Mouse (Mus musculus) embryonic facial prominence, embryonic 14.5 days (tissue): ENCODE measurements around the gene Os9. TPM values are rescaled to one million over a fixed set of nuclear protein-coding genes. Genes with fewer than 3 reads are reported as not detected.
A peak's percentile ranks its signal among the peaks of the same experiment; 100 is the strongest.

Experiments
- ATAC-seq: fragments of 200-750 bp; cut with Nextera tagmentation; 2 replicates; pipeline ENCODE4 v1.8.0; 2017; ENCODE audit warnings: low read depth, moderate number of reproducible peaks, moderate TSS enrichment
- DNase-seq: peaks from one replicate; pipeline ENCODE4 v3.0.0-alpha.2; 2015; ENCODE audit warnings: low spot score
- H3K27ac ChIP-seq: fragments of 300-500 bp; sonication (generic); replicated peaks from 2 replicates; pipeline ENCODE4 v1.5.1; 2014; ENCODE audit warnings: low read depth, mild to moderate bottlenecking, low read length, moderate library complexity
- H3K27me3 ChIP-seq: fragments of 300-500 bp; sonication (generic); replicated peaks from 2 replicates; pipeline ENCODE4 v1.6.1; 2014; ENCODE audit warnings: low read length; ENCODE audit not compliant: control insufficient read depth, insufficient read depth
- H3K36me3 ChIP-seq: fragments of 300-500 bp; sonication (generic); 2 replicates; pipeline ENCODE4 v1.6.1; 2014; ENCODE audit warnings: low read length, mixed read lengths; ENCODE audit not compliant: control insufficient read depth, insufficient read depth
- H3K4me1 ChIP-seq: fragments of 300-500 bp; sonication (generic); 2 replicates; pipeline ENCODE4 v1.6.1; 2014; ENCODE audit warnings: antibody characterized with exemption, low read length; ENCODE audit not compliant: control insufficient read depth, insufficient read depth
- H3K4me2 ChIP-seq: fragments of 300-500 bp; sonication (generic); 2 replicates; pipeline ENCODE4 v1.6.1; 2014; ENCODE audit warnings: low read depth, mild to moderate bottlenecking, low read length, moderate library complexity, mixed read lengths
- H3K4me3 ChIP-seq: fragments of 300-500 bp; sonication (generic); 2 replicates; pipeline ENCODE4 v1.5.1; 2014; ENCODE audit warnings: low read depth, mild to moderate bottlenecking, low read length
- H3K9ac ChIP-seq: fragments of 300-500 bp; sonication (generic); 2 replicates; pipeline ENCODE4 v1.6.1; 2014; ENCODE audit warnings: low read depth, mild to moderate bottlenecking, low read length, moderate library complexity, mixed read lengths
- H3K9me3 ChIP-seq: fragments of 300-500 bp; sonication (generic); 2 replicates; pipeline ENCODE4 v1.6.1; 2016; ENCODE audit warnings: low read length; ENCODE audit not compliant: control insufficient read depth
- WGBS: fragments of 180-500 bp; shearing (Covaris S2); extraction: QIAGEN DNeasy Blood & Tissue Kit; methylation state at CpG from one replicate; pipeline ENCODE4 v1.1.7; 2014; 5-methylcytosine and 5-hydroxymethylcytosine counted together
- polyA plus RNA-seq: library from polyadenylated mRNA; unstranded; fragments of >200 nt; fragmentation: Nextera tagmentation; extraction: Ambion mirVana; gene quantifications from 2 replicates; pipeline ENCODE4 v1.2.1, GENCODE M21; 2014

Os9 gene
- 59.3 and 62.9 TPM in 2 replicates for polyA plus RNA-seq

- Histone ChIP-seq H3K27me3 (no peaks in the 10 kb centered on the region), H3K9me3 (no peaks in the 10 kb centered on the region), H3K4me3 (peak within 1 kb of the TSS; percentile 62), H3K4me1 (peaks cover 8% of the 10 kb centered on the region), H3K36me3 (peaks cover 27% of the 10 kb centered on the region), H3K4me2 (peak within 1 kb of the TSS; percentile 92), H3K9ac (peak within 1 kb of the TSS; percentile 69), H3K27ac (no peak within 1 kb of the TSS)
- peak; percentile 97 for ATAC-seq
- WGBS, result 0% methylated on average over 19 of the region's 19 CpGs
- peak; percentile 100 for DNase-seq
Measured at GRCm38 (mm10) chr10:127121066-127121477, at the start of gene Os9. Gene Os9 (minus strand): TSS chr10:127121131.

- no peak for ATAC-seq
Measured at GRCm38 (mm10) chr10:127170002-127170401, 49.1 kb upstream of the Os9 start.

DNA sequence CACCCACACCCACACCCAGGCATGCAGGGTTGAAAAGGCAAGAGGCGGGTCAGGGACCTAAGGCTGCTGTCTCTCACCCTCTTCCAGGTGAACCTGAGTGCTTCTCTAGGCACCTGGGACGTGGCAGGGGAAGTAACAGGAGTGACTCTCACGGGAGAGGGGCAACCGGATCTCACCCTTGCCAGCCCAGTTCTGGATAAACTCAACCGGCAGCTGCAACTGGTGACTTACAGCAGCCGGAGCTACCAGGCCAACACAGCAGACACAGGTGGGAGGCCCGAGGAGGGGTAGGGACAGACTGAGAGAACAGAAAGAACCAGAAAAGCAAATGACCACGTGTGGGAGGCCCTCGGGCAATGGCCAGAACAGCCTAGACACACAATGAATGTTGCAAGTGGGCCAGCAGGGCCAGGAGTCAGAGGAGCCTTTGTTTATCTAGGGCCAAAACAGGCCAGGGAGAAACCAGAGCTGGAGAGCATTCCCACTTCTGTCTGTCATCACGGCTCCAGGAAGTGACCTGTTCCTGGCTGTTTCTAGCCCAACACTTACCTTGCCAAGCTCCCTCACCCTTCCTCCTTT is 46.8 kb upstream of the Os9 start:
- H3K27ac ChIP-seq, result no peak overlapping the region
- H3K4me3 ChIP-seq, result no peak overlapping the region
- ATAC-seq (no peak), DNase-seq (no peak)
- H3K9me3 ChIP-seq, result no peaks in the 10 kb centered on the region
- 32% methylated on average over 10 of the region's 10 CpGs for WGBS
- H3K9ac ChIP-seq, result no peak overlapping the region
- H3K4me2 ChIP-seq, result no peak overlapping the region
- H3K36me3 ChIP-seq, result no peaks in the 10 kb centered on the region
- peaks cover 13% of the 10 kb centered on the region for H3K4me1 ChIP-seq
- peaks cover 66% of the 10 kb centered on the region for H3K27me3 ChIP-seq

More at GRCm38 (mm10) chr10:127170002-127170401, 49.1 kb upstream of the Os9 start:
- no peaks in the 10 kb centered on the region for H3K36me3 ChIP-seq
- H3K4me1 ChIP-seq, result peaks cover 9% of the 10 kb centered on the region
- peaks cover 60% of the 10 kb centered on the region for H3K27me3 ChIP-seq
- WGBS, result 2% methylated on average over 22 of the region's 22 CpGs
- peak; percentile 40 for DNase-seq
- peak overlapping the region; percentile 45 for H3K4me3 ChIP-seq
- H3K4me2 ChIP-seq, result peak overlapping the region; percentile 81
- H3K9me3 ChIP-seq, result no peaks in the 10 kb centered on the region
- peak overlapping the region; percentile 50; the same call in 1 of the 2 replicates for H3K9ac ChIP-seq
- no peak overlapping the region for H3K27ac ChIP-seq

DNA sequence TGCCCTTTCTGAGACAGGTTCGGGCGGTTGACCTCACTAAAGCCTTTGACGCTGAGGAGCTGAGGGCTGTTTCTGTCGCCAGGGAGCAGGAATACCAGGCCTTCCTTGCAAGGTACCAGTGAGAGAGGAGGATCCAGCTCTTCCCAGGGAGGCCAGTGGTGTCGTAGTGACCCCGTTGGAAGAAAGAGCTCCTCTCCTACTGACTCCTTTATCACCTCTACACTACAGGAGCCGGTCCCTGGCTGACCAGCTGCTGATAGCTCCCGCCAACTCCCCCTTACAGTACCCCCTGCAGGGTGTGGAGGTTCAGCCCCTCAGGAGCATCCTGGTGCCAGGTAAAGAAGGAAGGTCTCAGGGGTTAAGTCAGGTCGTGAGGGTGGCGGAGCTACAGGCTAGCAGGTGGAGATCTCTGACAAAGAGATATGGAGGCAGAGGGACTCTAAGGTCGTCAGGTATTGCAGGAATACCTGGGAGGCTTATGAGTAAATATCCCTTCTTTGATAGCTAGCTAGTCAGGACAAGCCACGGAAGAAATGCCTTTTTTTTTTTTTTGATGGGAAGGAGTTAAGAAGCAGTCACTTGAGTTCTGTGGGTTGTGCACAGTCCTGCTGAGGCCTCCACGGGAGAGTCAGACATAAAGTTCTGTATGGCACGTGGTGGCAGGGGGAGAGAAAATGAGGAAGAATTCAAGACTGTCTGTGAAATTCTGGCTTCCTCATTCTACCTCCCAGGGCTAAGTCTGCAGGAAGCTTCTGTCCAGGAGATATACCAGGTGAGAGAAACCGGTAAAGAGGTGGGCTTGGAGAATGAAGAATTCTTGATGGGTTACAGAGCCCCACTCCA is 46.1 kb upstream of the Os9 start:
- Histone ChIP-seq H3K27me3 (peaks cover 66% of the 10 kb centered on the region), H3K27ac (no peak overlapping the region), H3K36me3 (no peaks in the 10 kb centered on the region), H3K4me3 (peak overlapping the region; percentile 66), H3K9me3 (no peaks in the 10 kb centered on the region), H3K4me1 (peaks cover 13% of the 10 kb centered on the region), H3K9ac (peak overlapping the region; percentile 79; the same call in 1 of the 2 replicates), H3K4me2 (peak overlapping the region; percentile 100)
- 23% methylated on average over 15 of the region's 15 CpGs for WGBS
- DNase-seq (no peak), ATAC-seq (no peak)

DNA sequence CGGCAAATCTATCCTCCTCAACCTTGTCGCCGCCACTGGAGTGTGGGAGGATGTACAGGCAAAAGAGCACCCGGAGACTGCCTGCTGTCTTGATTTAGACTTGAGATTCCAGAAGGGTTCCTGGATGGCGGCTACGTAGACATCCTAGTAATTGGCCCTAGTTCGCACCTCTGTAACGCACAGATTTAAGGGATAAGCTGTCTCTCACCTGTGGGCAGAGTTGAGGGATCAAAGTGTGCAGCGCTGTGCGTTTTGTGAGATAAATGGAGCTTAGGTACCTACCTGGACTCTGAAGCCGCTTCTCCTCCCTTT is 45.4 kb upstream of the Os9 start:
- 4% methylated on average over 11 of the region's 11 CpGs for WGBS
- no peaks in the 10 kb centered on the region for H3K9me3 ChIP-seq
- H3K27ac ChIP-seq, result no peak overlapping the region
- peaks cover 64% of the 10 kb centered on the region for H3K27me3 ChIP-seq
- no peak for DNase-seq
- H3K4me3 ChIP-seq, result peak overlapping the region; percentile 66
- ATAC-seq, result no peak
- no peaks in the 10 kb centered on the region for H3K36me3 ChIP-seq
- peak overlapping the region; percentile 79 for H3K9ac ChIP-seq
- H3K4me1 ChIP-seq, result peaks cover 13% of the 10 kb centered on the region
- peak overlapping the region; percentile 100 for H3K4me2 ChIP-seq

- H3K9ac ChIP-seq, result peak overlapping the region; percentile 79
- H3K36me3 ChIP-seq, result no peaks in the 10 kb centered on the region
- peak overlapping the region; percentile 66 for H3K4me3 ChIP-seq
- peak overlapping the region; percentile 100 for H3K4me2 ChIP-seq
- peaks cover 13% of the 10 kb centered on the region for H3K4me1 ChIP-seq
- H3K9me3 ChIP-seq, result no peaks in the 10 kb centered on the region
- peak; percentile 27 for DNase-seq
- peak; percentile 28 for ATAC-seq
- WGBS, result under 1% methylated on average over 29 of the region's 56 CpGs
- H3K27ac ChIP-seq, result no peak overlapping the region
- H3K27me3 ChIP-seq, result peaks cover 60% of the 10 kb centered on the region
Measured at GRCm38 (mm10) chr10:127165654-127166403, 44.9 kb upstream of the Os9 start.

DNA sequence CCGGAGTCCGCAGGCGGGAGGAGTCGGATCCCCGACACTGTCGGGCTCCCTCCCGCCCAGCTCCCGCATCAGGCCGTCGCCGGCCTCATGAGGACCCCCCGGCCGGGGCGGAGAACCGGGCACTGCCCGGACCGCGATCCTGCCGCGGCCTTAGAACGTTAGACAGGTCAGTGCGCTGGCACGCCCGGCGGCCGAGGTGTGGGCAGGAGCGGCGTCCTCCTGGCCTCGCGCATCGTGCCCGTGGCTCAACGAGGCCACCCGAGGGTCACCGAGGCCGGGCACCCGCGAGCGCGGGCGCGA is 44.4 kb upstream of the Os9 start:
- peak overlapping the region; percentile 100 for H3K4me2 ChIP-seq
- H3K9me3 ChIP-seq, result no peaks in the 10 kb centered on the region
- ATAC-seq (peak; percentile 22), DNase-seq (no peak)
- H3K4me3 ChIP-seq, result peak overlapping the region; percentile 66
- peak overlapping the region; percentile 79 for H3K9ac ChIP-seq
- no peak overlapping the region for H3K27ac ChIP-seq
- peaks cover 11% of the 10 kb centered on the region for H3K4me1 ChIP-seq
- WGBS, result 3% methylated on average over 7 of the region's 42 CpGs
- H3K36me3 ChIP-seq, result no peaks in the 10 kb centered on the region
- peaks cover 54% of the 10 kb centered on the region for H3K27me3 ChIP-seq

DNA sequence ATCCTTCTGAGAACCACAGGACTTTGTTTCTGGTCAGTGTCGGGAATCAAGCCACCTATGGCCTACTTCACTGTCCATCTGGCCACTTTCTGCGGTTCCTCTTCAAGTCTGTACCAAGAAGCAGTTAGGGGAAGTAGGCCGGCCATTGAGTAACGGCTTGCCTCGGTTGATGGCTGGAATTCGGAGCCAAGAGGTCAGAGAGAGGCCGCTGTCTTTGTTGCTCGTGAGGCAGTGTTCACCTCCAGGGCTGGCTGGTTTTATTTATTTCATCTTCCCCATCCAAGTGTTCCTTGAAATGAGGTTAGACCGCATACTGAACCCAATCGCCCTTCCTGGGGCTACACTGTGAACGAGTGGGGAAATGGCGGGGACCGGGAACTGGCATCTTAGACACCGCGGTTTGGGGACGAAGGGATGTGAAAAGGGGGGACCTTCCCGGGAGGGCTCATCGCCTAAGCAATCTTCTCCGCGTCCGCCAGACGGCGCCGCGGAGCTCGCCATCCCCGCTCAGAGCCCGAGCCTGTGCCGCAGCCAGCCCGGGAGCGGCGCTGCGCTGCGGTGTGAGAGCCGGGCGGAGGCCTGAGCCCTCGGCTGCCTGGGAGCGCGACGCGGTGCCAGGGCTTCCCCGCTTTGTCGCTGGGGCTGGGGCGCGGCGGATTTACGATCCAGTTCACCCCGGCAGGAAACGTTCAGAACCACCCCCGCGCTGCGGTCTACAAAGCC is 43.9 kb upstream of the Os9 start, which contains the start of gene B4galnt1:
TSS of gene B4galnt1 (plus strand) at position 595 of the 723 bp plus-strand sequence.
- ATAC-seq, result peak; percentile 92
- Histone ChIP-seq H3K9me3 (no peaks in the 10 kb centered on the region), H3K4me2 (peak within 1 kb of the TSS; percentile 100), H3K27me3 (peaks cover 49% of the 10 kb centered on the region), H3K4me1 (peaks cover 5% of the 10 kb centered on the region), H3K36me3 (no peaks in the 10 kb centered on the region), H3K27ac (no peak within 1 kb of the TSS), H3K4me3 (peak within 1 kb of the TSS; percentile 66), H3K9ac (peak within 1 kb of the TSS; percentile 79)
- 3% methylated on average over 38 of the region's 52 CpGs for WGBS
- DNase-seq, result peak; percentile 87
